Mouse (Mus musculus): ENCODE results near the gene Ampd3. TPM values are rescaled to one million over a fixed set of nuclear protein-coding genes. Genes with fewer than 3 reads are reported as not detected.

Gene Ampd3
- polyA plus RNA-seq, 1 experiment: 4.5 TPM

- Histone ChIP-seq H3K36me3 (ENCODE audit: control insufficient read depth, insufficient read depth) (no peaks in the 10 kb centered on the region), H3K79me2 (ENCODE audit: control insufficient read depth, insufficient read depth) (no peaks in the 10 kb centered on the region), H3K79me3 (ENCODE audit: low read depth) (no peaks in the 10 kb centered on the region), H3K27me3 (ENCODE audit: control insufficient read depth, insufficient read depth, insufficient read length) (no peaks in the 10 kb centered on the region), H3K4me3 (ENCODE audit: insufficient read depth, poor library complexity, severe bottlenecking) (no peak overlapping the region), H3ac (ENCODE audit: control insufficient read depth, insufficient read length, low read depth) (no peak overlapping the region)
- no peak for TF ChIP-seq CEBPB (IDR thresholded peaks at IDR 0.05; ENCODE audit: low read depth)
- TF ChIP-seq FOSL1 (IDR thresholded peaks at IDR 0.05; ENCODE audit: insufficient read depth, low read length, poor library complexity, severe bottlenecking): no peak
- TF ChIP-seq MYOD1 (IDR thresholded peaks at IDR 0.05; ENCODE audit: control insufficient read depth, insufficient read length, low read depth): no peak
- TF ChIP-seq CTCF (IDR thresholded peaks at IDR 0.05; ENCODE audit: control insufficient read depth, insufficient read depth, insufficient read length): no peak
- no peak for TF ChIP-seq USF1 (IDR thresholded peaks at IDR 0.05; ENCODE audit: low read depth)
- no peak for TF ChIP-seq MYOG (IDR thresholded peaks at IDR 0.05; ENCODE audit: control insufficient read depth, extremely low read depth, insufficient read length)
- no peak for TF ChIP-seq MAX (IDR thresholded peaks at IDR 0.05)
Measured at GRCm38 (mm10) chr7:110854519-110854918, 86.5 kb downstream of the Ampd3 start.

GRCm38 (mm10) chr7:110854927-110855546 is 87.0 kb downstream of the Ampd3 start:
- Histone ChIP-seq H3K36me3 (ENCODE audit: control insufficient read depth, insufficient read depth) (no peaks in the 10 kb centered on the region), H3K27me3 (ENCODE audit: control insufficient read depth, insufficient read depth, insufficient read length) (no peaks in the 10 kb centered on the region), H3K79me2 (ENCODE audit: control insufficient read depth, insufficient read depth) (no peaks in the 10 kb centered on the region), H3K4me3 (ENCODE audit: insufficient read depth, poor library complexity, severe bottlenecking) (no peak overlapping the region), H3ac (ENCODE audit: control insufficient read depth, insufficient read length, low read depth) (no peak overlapping the region), H3K79me3 (ENCODE audit: low read depth) (no peaks in the 10 kb centered on the region)
- TF ChIP-seq USF1 (IDR thresholded peaks at IDR 0.05; ENCODE audit: low read depth): no peak
- no peak for TF ChIP-seq MAX (IDR thresholded peaks at IDR 0.05)
- TF ChIP-seq MYOD1 (IDR thresholded peaks at IDR 0.05; ENCODE audit: control insufficient read depth, insufficient read length, low read depth): no peak
- no peak for TF ChIP-seq CTCF (IDR thresholded peaks at IDR 0.05; ENCODE audit: control insufficient read depth, insufficient read depth, insufficient read length)
- no peak for TF ChIP-seq FOSL1 (IDR thresholded peaks at IDR 0.05; ENCODE audit: insufficient read depth, low read length, poor library complexity, severe bottlenecking)
- no peak for TF ChIP-seq MYOG (IDR thresholded peaks at IDR 0.05; ENCODE audit: control insufficient read depth, extremely low read depth, insufficient read length)
- no peak for TF ChIP-seq CEBPB (IDR thresholded peaks at IDR 0.05; ENCODE audit: low read depth)

GRCm38 (mm10) chr7:110855604-110856003 is 87.6 kb downstream of the Ampd3 start:
- Histone ChIP-seq H3K79me2 (ENCODE audit: control insufficient read depth, insufficient read depth) (no peaks in the 10 kb centered on the region), H3K4me3 (ENCODE audit: insufficient read depth, poor library complexity, severe bottlenecking) (no peak overlapping the region), H3K79me3 (ENCODE audit: low read depth) (no peaks in the 10 kb centered on the region), H3ac (ENCODE audit: control insufficient read depth, insufficient read length, low read depth) (no peak overlapping the region), H3K27me3 (ENCODE audit: control insufficient read depth, insufficient read depth, insufficient read length) (no peaks in the 10 kb centered on the region), H3K36me3 (ENCODE audit: control insufficient read depth, insufficient read depth) (no peaks in the 10 kb centered on the region)
- no peak for TF ChIP-seq USF1 (IDR thresholded peaks at IDR 0.05; ENCODE audit: low read depth)
- no peak for TF ChIP-seq FOSL1 (IDR thresholded peaks at IDR 0.05; ENCODE audit: insufficient read depth, low read length, poor library complexity, severe bottlenecking)
- no peak for TF ChIP-seq MYOD1 (IDR thresholded peaks at IDR 0.05; ENCODE audit: control insufficient read depth, insufficient read length, low read depth)
- TF ChIP-seq MYOG (IDR thresholded peaks at IDR 0.05; ENCODE audit: control insufficient read depth, extremely low read depth, insufficient read length): no peak
- TF ChIP-seq MAX (IDR thresholded peaks at IDR 0.05): no peak
- no peak for TF ChIP-seq CEBPB (IDR thresholded peaks at IDR 0.05; ENCODE audit: low read depth)
- no peak for TF ChIP-seq CTCF (IDR thresholded peaks at IDR 0.05; ENCODE audit: control insufficient read depth, insufficient read depth, insufficient read length)

- H3K27me3 ChIP-seq (ENCODE audit: control insufficient read depth, insufficient read depth, insufficient read length): no peaks in the 10 kb centered on the region
- no peaks in the 10 kb centered on the region for H3K36me3 ChIP-seq (ENCODE audit: control insufficient read depth, insufficient read depth)
- H3K4me3 ChIP-seq (ENCODE audit: insufficient read depth, poor library complexity, severe bottlenecking): no peak overlapping the region
- TF ChIP-seq MAX (IDR thresholded peaks at IDR 0.05): no peak
- no peak for TF ChIP-seq USF1 (IDR thresholded peaks at IDR 0.05; ENCODE audit: low read depth)
- no peak for TF ChIP-seq MYOG (IDR thresholded peaks at IDR 0.05; ENCODE audit: control insufficient read depth, extremely low read depth, insufficient read length)
- no peak for TF ChIP-seq CTCF (IDR thresholded peaks at IDR 0.05; ENCODE audit: control insufficient read depth, insufficient read depth, insufficient read length)
- TF ChIP-seq CEBPB (IDR thresholded peaks at IDR 0.05; ENCODE audit: low read depth): no peak
- no peaks in the 10 kb centered on the region for H3K79me2 ChIP-seq (ENCODE audit: control insufficient read depth, insufficient read depth)
- H3K79me3 ChIP-seq (ENCODE audit: low read depth): no peaks in the 10 kb centered on the region
- H3ac ChIP-seq (ENCODE audit: control insufficient read depth, insufficient read length, low read depth): no peak overlapping the region
Measured at GRCm38 (mm10) chr7:110860129-110860528, 92.1 kb downstream of the Ampd3 start.

Small RNAs within 50 kb of the gene (microRNA-seq; reads per million reads assigned to microRNA genes)
- gene Gm47282 (ENCODE audit: borderline microRNAs expressed): not detected

Other genes with a start within 250 kb of the Ampd3 start
- 7.5 TPM for gene Sbf2, start 153.3 kb upstream of the Ampd3 start, polyA plus RNA-seq (2012; fragmentation: generic; extraction: Trizol)
- gene Adm, start 140.5 kb upstream of the Ampd3 start, polyA plus RNA-seq (2012; fragmentation: generic; extraction: Trizol): 0.09 TPM
- gene Rnf141, start 76.3 kb downstream of the Ampd3 start, polyA plus RNA-seq (2012; fragmentation: generic; extraction: Trizol): 9.7 TPM
- not detected for gene Lyve1, start 95.0 kb downstream of the Ampd3 start, polyA plus RNA-seq (2012; fragmentation: generic; extraction: Trizol)
- 0.05 TPM for gene Mrvi1, start 214.3 kb downstream of the Ampd3 start, polyA plus RNA-seq (2012; fragmentation: generic; extraction: Trizol)

All from C2C12 (cell line).